Mouse (Mus musculus): Measurements from ENCODE around the gene Acsbg2.

The Acsbg2 gene

DNA sequence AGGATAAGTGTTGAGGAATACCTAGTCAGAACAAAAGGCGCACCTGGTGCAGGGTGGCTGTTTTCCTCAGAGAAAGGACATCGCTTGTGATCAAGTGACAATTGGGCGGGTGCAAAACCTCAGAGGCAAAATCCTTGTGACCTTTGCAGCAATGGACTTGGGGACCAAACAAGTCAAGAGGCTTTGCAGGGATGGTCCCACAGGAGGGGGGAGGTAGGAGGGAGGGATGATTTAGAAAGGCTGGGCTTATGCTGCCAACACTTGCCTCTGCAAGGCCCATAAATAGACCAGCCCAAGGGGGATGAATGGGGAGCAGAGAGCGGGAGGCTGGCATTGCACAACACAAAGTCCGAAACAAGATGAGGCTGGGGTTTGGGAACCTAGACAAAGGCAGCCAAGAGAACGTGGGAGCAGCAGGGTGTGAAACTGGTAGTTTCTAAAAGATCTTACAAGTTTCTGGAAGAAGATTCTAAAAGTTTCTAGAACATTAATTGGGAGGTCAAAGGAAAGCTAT lies 55.2 kb downstream of the Acsbg2 start:
- DNase-seq = no peak

DNA sequence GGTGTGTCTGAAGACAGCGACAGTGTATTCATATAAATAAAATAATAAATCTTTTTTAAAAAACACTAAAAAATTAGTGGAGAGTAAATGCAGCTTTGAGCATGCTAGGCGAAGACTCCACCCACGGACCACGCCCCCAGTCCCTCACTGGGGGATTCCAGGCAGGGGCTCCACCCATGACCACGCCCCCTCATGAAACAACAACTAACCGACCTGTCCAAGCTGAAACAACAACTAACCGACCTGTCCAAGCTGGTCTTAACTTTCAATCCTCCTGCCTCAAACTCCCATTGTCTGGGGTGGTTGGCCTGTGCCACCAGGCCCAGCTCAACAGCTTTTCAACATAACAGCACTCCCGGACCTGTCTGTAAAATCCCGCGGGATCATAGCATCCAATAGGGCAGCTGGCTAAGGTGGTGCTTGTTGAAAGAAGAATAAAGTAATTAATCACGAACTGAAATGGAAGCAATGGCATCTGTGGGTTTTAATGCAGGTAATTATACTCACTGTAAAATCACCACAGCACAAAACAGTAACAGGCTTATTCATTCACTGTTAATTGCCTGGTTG lies 56.1 kb downstream of the Acsbg2 start:
- no peak for DNase-seq

DNA sequence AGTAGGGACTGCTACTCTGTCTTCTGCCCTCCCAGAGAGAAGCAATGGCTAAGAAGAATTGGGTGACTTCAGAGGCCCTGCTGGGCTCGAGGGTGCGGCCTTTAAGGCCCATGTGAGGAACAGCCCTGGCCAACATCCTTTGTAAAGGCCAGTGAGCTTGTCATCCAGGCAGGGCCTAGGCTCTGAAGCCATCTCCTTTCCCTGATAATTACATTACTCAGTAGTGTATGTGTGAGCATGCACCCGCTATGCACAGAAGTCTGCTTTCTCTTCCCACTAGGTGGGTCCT lies 59.2 kb downstream of the Acsbg2 start:
- no peak for DNase-seq

DNA sequence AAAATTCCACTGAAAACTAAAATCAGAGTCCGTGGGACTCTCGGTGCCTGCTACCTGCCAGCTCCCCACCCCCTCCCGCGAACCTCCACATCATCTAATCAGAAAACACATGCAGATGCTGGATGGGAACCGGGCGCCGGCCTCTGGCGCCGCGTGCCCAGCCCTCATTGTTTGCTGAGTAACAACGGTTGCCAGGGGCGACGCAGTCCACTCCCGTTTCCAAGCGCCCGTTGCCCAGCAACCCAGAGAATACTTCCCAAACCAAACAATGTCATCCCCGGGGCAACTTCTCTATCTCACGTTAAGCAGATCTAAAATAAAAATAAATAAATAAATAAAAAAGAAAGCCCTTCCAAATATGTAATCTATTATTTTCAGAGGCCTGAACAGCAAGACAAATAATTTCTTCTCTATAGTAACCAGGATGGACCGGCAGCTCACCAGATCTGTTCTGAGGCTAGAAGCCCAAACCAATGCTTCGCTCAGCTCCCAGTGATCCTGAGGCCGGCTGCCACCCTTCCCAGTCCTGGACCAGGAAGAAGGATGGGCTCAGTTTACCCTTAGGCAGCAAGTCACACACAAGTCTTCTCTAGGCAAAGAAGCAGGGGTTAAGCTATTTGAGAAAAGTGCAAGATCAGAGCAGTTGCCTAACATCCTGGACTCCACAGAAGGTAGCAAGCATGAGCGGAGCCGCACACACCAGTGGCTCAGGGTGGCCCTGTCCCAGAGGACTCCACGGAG lies 59.8 kb downstream of the Acsbg2 start:
- no peak for DNase-seq

DNA sequence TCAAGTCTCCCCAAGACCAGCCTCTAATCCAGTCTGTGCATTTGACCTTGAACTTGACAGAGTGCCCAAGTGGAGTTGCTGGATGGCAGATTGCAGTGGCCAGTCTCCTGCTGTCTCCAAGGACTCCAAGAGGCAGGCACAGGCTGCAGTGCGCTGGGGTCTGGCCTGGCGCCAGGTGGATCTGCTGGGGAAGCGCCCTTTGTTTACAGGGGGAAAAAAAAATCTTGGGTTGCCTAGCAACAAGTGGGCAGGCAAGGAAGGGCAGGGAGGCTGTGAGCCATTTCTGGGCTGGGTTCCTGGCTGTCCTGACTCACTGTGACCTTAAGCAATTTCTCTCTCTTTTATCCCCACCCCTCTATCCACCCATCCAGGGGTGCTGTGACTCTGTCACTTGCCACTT lies 64.0 kb downstream of the Acsbg2 start:
- DNase-seq = peak in 1 of 2 experiments; percentile 31

DNA sequence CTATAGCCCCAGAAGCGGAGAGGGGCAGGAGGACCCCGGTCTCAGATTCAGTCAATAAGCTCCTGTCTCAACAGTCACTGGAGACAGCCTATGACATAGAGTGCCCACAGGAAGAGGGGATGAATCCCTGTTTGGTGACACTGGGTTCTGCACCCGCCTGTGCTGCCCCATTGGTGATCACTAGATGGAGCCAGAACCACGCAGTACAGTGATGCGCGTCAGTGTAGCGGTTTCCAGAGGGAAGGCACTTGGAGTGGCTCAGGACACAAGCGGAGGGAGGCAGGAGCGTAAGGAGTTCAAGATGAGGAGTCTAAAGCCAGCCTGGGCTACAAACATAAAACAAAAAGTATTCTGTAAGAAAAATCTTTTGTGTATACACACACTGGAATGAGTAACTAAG lies 65.7 kb downstream of the Acsbg2 start:
- peak; percentile 55 to 63 for DNase-seq

DNA sequence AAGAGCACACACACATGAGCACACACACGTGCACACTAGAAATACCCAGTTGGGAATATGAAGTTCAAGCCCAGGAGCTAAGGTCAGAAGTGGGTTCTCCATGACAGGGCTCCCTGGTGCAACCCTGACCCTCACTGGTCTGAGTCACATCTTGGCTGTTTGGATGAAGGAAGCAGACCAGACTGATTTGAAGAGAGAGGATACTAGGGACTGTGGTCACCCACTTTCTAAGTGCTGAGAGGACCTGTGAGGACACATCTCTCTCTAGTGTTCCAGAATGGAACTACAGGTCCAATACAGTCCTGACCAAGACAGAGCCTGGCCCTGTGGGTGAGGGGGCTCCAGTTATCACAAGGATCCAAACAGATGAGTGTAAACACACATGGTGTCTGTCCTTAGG lies 68.5 kb downstream of the Acsbg2 start:
- no peak for DNase-seq

DNA sequence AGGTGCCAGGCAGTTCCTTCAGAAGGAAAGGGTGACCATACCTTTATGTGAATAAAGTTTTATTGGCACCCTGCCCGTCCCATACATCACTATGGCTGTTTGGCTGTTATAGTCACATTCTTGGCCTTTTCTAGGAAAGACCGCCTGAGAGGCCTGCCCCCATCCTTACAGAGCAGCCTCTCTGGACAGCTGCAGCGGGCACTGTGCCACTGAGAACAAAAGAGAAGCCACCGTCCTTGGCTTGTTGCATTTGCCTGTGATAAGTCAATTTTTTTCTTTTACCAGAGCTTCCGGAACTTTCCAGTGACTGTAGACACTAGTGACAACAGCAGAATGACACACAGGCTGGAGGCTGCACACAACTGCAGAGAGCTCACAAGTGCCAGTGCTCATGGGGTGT lies 69.3 kb downstream of the Acsbg2 start:
- DNase-seq = no peak

DNA sequence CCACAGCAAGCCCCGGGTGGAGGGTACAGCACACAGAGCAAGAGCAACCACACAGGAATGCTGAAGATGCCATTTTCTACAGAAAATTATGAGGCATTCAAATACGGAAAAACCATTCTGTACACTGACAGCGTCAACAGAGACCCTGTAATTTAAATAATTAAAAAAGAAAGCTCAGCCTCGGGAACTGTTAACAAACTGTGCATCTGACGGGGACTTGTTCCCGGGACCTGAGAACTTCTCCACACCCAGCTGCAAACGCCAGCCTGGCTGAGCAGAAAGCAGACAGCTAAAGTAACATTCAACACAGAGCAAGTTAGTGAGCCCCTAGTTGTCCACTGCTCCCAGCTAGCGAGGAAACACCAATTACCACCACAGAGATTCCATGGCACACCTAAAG lies 72.2 kb downstream of the Acsbg2 start:
- DNase-seq = no peak

DNA sequence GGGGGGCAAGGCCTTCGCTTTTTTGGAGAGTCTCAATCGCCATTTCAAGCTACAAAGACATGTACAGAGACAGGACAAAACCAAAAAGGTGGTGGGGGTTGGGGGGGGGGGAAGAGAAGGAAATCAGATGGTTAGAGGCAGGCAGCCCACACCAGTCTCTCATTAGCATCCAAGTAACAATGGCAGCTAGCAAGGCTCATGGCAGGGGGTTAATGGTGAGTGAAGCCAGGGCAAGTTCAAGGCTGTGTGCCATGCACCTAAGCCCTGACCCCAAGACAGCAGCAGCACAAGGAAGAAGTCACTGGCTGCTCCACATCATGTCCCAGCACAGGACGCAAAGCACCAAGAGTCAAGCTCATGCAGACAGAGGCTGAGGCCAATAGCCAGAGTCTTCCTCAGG lies 75.0 kb downstream of the Acsbg2 start:
- DNase-seq = no peak

DNA sequence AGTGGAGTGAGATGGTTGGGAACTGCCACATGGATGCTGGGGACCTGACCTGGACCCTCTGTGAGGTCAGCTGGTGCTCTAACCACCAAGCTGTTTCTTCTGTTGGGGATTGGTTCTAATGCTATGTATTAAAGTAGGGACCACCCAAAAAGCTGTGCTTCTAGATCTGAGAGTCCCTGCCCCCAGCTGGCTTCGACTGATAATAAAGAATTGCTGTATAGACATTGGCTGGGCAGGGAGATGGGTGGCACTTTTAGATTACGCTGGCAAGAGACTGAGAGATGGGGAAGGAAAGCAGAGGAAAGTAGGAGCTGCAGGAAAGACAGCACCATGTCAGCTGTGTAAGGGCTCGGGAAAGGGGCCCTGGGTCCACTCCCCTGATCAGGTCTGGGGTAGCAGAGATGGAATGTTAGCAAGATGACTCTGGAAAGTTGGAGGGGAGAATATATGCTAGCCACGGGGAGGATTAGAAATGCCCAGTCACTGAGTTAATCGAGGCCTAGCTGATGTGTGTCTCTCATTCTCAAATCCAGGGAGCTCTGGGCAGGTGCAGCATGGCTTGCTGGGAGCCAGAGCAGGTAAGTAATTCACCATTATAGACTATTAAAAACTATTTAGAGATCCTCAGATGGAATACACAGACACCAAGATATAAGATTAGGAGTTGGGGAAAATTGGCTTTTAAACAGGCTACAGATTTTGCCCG lies 80.5 kb downstream of the Acsbg2 start:
- no peak for DNase-seq

All from thymus, postnatal 36 days (tissue).